Mouse (Mus musculus) limb, embryonic 14.5 days (tissue): Measurements from ENCODE around the gene Zan. TPM values are rescaled to one million over a fixed set of nuclear protein-coding genes. Genes with fewer than 3 reads are reported as not detected.
A peak's percentile ranks its signal among the peaks of the same experiment; 100 is the strongest.

Experiments
- ATAC-seq: fragments of 200-750 bp; cut with Nextera tagmentation; 2 replicates; pipeline ENCODE4 v1.8.0; 2017; ENCODE audit warnings: low read depth, moderate number of reproducible peaks, moderate TSS enrichment; ENCODE audit not compliant: low FRiP score
- DNase-seq: peaks from one replicate; pipeline ENCODE4 v3.0.0-alpha.2; 2015; ENCODE audit warnings: low spot score
- H3K27ac ChIP-seq: fragments of 300-500 bp; sonication (generic); replicated peaks from 2 replicates; pipeline ENCODE4 v1.5.1; 2014; ENCODE audit warnings: low read depth, mild to moderate bottlenecking, low read length, moderate library complexity, mixed read lengths
- H3K27me3 ChIP-seq: fragments of 300-500 bp; sonication (generic); 2 replicates; pipeline ENCODE4 v1.6.1; 2014; ENCODE audit warnings: low read length, mixed read lengths; ENCODE audit not compliant: control insufficient read depth, insufficient read depth
- H3K36me3 ChIP-seq: fragments of 300-500 bp; sonication (generic); 2 replicates; pipeline ENCODE4 v1.6.1; 2014; ENCODE audit warnings: mild to moderate bottlenecking, low read length, moderate library complexity, mixed read lengths; ENCODE audit not compliant: control insufficient read depth, insufficient read depth
- H3K4me1 ChIP-seq: fragments of 300-500 bp; sonication (generic); 2 replicates; pipeline ENCODE4 v1.6.1; 2014; ENCODE audit warnings: antibody characterized with exemption, low read length, mixed read lengths; ENCODE audit not compliant: control insufficient read depth, insufficient read depth
- H3K4me2 ChIP-seq: fragments of 300-500 bp; sonication (generic); replicated peaks from 2 replicates; pipeline ENCODE4 v1.6.1; 2014; ENCODE audit warnings: low read depth, mild to moderate bottlenecking, low read length, moderate library complexity; ENCODE audit not compliant: severe bottlenecking
- H3K4me3 ChIP-seq: fragments of 300-500 bp; sonication (generic); replicated peaks from 2 replicates; pipeline ENCODE4 v1.5.1; 2014; ENCODE audit warnings: low read length
- H3K9ac ChIP-seq: fragments of 300-500 bp; sonication (generic); 2 replicates; pipeline ENCODE4 v1.6.1; 2014; ENCODE audit warnings: mild to moderate bottlenecking, low read depth, low read length, moderate library complexity; ENCODE audit not compliant: severe bottlenecking
- H3K9me3 ChIP-seq: fragments of 300-500 bp; sonication (generic); 2 replicates; pipeline ENCODE4 v1.6.1; 2016; ENCODE audit warnings: low read length; ENCODE audit not compliant: control insufficient read depth
- POLR2A ChIP-seq: fragments of 200-500 bp; IDR thresholded peaks from 2 replicates; pipeline ENCODE4 v1.8.0; 2012; ENCODE audit warnings: inconsistent platforms, mild to moderate bottlenecking, moderate library complexity, borderline replicate concordance; ENCODE audit not compliant: insufficient read depth, insufficient read length; ENCODE audit errors: extremely low read depth
- WGBS: fragments of 180-500 bp; shearing (Covaris S2); extraction: QIAGEN DNeasy Blood & Tissue Kit; methylation state at CpG from one replicate; pipeline ENCODE4 v1.1.7; 2014; 5-methylcytosine and 5-hydroxymethylcytosine counted together
- polyA plus RNA-seq, 2 experiments: library from polyadenylated mRNA; depleted of rRNA in 1 of 2; stranded (reverse) in 1 of 2; unstranded in 1 of 2; fragments of >200 nt; fragmentation: Nextera tagmentation in 1 of 2; extraction: Ambion mirVana in 1 of 2; gene quantifications; 2 replicates each; pipeline versions ENCODE4 v1.2.1 to v1.2.3; 2012 to 2014

Gene Zan
- polyA plus RNA-seq, 2 experiments, result 0.35 TPM; not detected in 1

- WGBS, result 11% methylated on average over 9 of the region's 9 CpGs
- no peak overlapping the region for H3K4me3 ChIP-seq
- no peaks in the 10 kb centered on the region for H3K27me3 ChIP-seq
- 0 out of 2 replicates have a peak overlapping the region, but pooled peaks have one; percentile 13 for H3K4me2 ChIP-seq
- no peaks in the 10 kb centered on the region for H3K36me3 ChIP-seq
- peaks cover 21% of the 10 kb centered on the region for H3K4me1 ChIP-seq
- TF ChIP-seq POLR2A, result no peak
- DNase-seq, result peak; percentile 23
- no peak overlapping the region for H3K27ac ChIP-seq
- ATAC-seq, result no peak
- H3K9me3 ChIP-seq, result no peaks in the 10 kb centered on the region
- peak overlapping the region; percentile 12; the same call in 1 of the 2 replicates for H3K9ac ChIP-seq
Measured at GRCm38 (mm10) chr5:137345821-137346220, 131.0 kb downstream of the Zan start.

- H3K4me1 ChIP-seq, result peaks cover 23% of the 10 kb centered on the region
- no peak overlapping the region for H3K9ac ChIP-seq
- H3K4me3 ChIP-seq, result no peak overlapping the region
Measured at GRCm38 (mm10) chr5:137343869-137344268, 133.0 kb downstream of the Zan start.

GRCm38 (mm10) chr5:137343412-137343811 lies 133.5 kb downstream of the Zan start:
- DNase-seq (no peak), ATAC-seq (no peak)
- no peak for TF ChIP-seq POLR2A
- no peaks in the 10 kb centered on the region for H3K36me3 ChIP-seq
- H3K9me3 ChIP-seq, result no peaks in the 10 kb centered on the region
- peaks cover 22% of the 10 kb centered on the region for H3K4me1 ChIP-seq
- no peak overlapping the region for H3K4me2 ChIP-seq
- H3K9ac ChIP-seq, result no peak overlapping the region
- H3K4me3 ChIP-seq, result no peak overlapping the region
- WGBS, result 91% methylated on average over 5 of the region's 5 CpGs
- H3K27me3 ChIP-seq, result no peaks in the 10 kb centered on the region
- H3K27ac ChIP-seq, result no peak overlapping the region

More at GRCm38 (mm10) chr5:137343869-137344268, 133.0 kb downstream of the Zan start:
- H3K4me2 ChIP-seq, result no peak overlapping the region
- H3K9me3 ChIP-seq, result no peaks in the 10 kb centered on the region
- H3K27ac ChIP-seq, result no peak overlapping the region
- no peak for ATAC-seq
- TF ChIP-seq POLR2A, result no peak
- no peaks in the 10 kb centered on the region for H3K27me3 ChIP-seq
- no peaks in the 10 kb centered on the region for H3K36me3 ChIP-seq
- no peak for DNase-seq

GRCm38 (mm10) chr5:137342407-137343012 lies 134.4 kb downstream of the Zan start:
- peaks cover 22% of the 10 kb centered on the region for H3K4me1 ChIP-seq
- H3K4me3 ChIP-seq, result no peak overlapping the region
- H3K27ac ChIP-seq, result no peak overlapping the region
- H3K9me3 ChIP-seq, result no peaks in the 10 kb centered on the region
- DNase-seq, result no peak
- H3K27me3 ChIP-seq, result no peaks in the 10 kb centered on the region
- H3K4me2 ChIP-seq, result no peak overlapping the region
- no peaks in the 10 kb centered on the region for H3K36me3 ChIP-seq
- 63% methylated on average over 7 of the region's 7 CpGs for WGBS
- TF ChIP-seq POLR2A, result no peak
- no peak overlapping the region for H3K9ac ChIP-seq
- no peak for ATAC-seq

- WGBS, result 72% methylated on average over 6 of the region's 6 CpGs
- no peaks in the 10 kb centered on the region for H3K36me3 ChIP-seq
- ATAC-seq (no peak), DNase-seq (no peak)
- 0 out of 2 replicates have a peak overlapping the region, but pooled peaks have one; percentile 78 for H3K27ac ChIP-seq
- no peaks in the 10 kb centered on the region for H3K27me3 ChIP-seq
- H3K9ac ChIP-seq, result no peak overlapping the region
- no peaks in the 10 kb centered on the region for H3K9me3 ChIP-seq
- no peak overlapping the region for H3K4me3 ChIP-seq
- no peak overlapping the region for H3K4me2 ChIP-seq
- TF ChIP-seq POLR2A, result no peak
- peaks cover 20% of the 10 kb centered on the region for H3K4me1 ChIP-seq
Measured at GRCm38 (mm10) chr5:137340222-137340621, 136.6 kb downstream of the Zan start.
